Mouse (Mus musculus) liver, embryonic 14.5 days (tissue): ENCODE measurements around the gene Gm14137.

Experiments used
- CTCF ChIP-seq: IDR thresholded peaks from 2 replicates; pipeline ENCODE4 v1.5.1; 2016; ENCODE audit warnings: antibody characterized with exemption, low read depth, control low read depth
- EP300 ChIP-seq: IDR thresholded peaks from 2 replicates; pipeline ENCODE4 v1.6.1; 2016; ENCODE audit warnings: antibody characterized with exemption, low read depth

GRCm38 (mm10) chr2:119198049-119198448 lies 23.7 kb downstream of the Gm14137 start:
- TF ChIP-seq CTCF (no peak), EP300 (no peak)
